Mouse (Mus musculus) forebrain, embryonic 12.5 days (tissue): ENCODE results near the gene Fto. TPM values are rescaled to one million over a fixed set of nuclear protein-coding genes. Genes with fewer than 3 reads are reported as not detected.

ENCODE experiments used
- ATAC-seq: fragments of 200-750 bp; cut with Nextera tagmentation; 2 replicates; pipeline ENCODE4 v1.8.0; 2017; ENCODE audit warnings: moderate TSS enrichment; ENCODE audit not compliant: low FRiP score
- H3K27ac ChIP-seq: fragments of 300-500 bp; sonication (generic); 2 replicates; pipeline ENCODE4 v1.5.1; 2016; ENCODE audit warnings: mild to moderate bottlenecking
- H3K27me3 ChIP-seq: fragments of 300-500 bp; sonication (generic); 2 replicates; pipeline ENCODE4 v1.6.1; 2016; ENCODE audit warnings: mild to moderate bottlenecking
- H3K36me3 ChIP-seq: fragments of 300-500 bp; sonication (generic); replicated peaks from 2 replicates; pipeline ENCODE4 v1.6.1; 2016; ENCODE audit warnings: mild to moderate bottlenecking
- H3K4me1 ChIP-seq: fragments of 300-500 bp; sonication (generic); 2 replicates; pipeline ENCODE4 v1.6.1; 2016
- H3K4me2 ChIP-seq: fragments of 300-500 bp; sonication (generic); 2 replicates; pipeline ENCODE4 v1.6.1; 2016; ENCODE audit warnings: mild to moderate bottlenecking, moderate library complexity
- H3K4me3 ChIP-seq: fragments of 300-500 bp; sonication (generic); replicated peaks from 2 replicates; pipeline ENCODE4 v1.5.1; 2016; ENCODE audit warnings: mild to moderate bottlenecking
- H3K9ac ChIP-seq: fragments of 300-500 bp; sonication (generic); 2 replicates; pipeline ENCODE4 v1.6.1; 2016; ENCODE audit warnings: mild to moderate bottlenecking
- H3K9me3 ChIP-seq: fragments of 300-500 bp; sonication (generic); 2 replicates; pipeline ENCODE4 v1.6.1; 2016
- WGBS: fragments of 180-500 bp; shearing (Covaris S2); methylation state at CpG from one replicate; pipeline ENCODE4 v1.1.7; 2016; 5-methylcytosine and 5-hydroxymethylcytosine counted together
- polyA plus RNA-seq: library from polyadenylated mRNA; unstranded; fragments of >200 nt; fragmentation: Nextera tagmentation; extraction: Ambion mirVana; gene quantifications from 2 replicates; pipeline ENCODE4 v1.2.1, GENCODE M21; 2016

Fto gene
- polyA plus RNA-seq, 1 experiment from 2014 or later, result 105 TPM

DNA sequence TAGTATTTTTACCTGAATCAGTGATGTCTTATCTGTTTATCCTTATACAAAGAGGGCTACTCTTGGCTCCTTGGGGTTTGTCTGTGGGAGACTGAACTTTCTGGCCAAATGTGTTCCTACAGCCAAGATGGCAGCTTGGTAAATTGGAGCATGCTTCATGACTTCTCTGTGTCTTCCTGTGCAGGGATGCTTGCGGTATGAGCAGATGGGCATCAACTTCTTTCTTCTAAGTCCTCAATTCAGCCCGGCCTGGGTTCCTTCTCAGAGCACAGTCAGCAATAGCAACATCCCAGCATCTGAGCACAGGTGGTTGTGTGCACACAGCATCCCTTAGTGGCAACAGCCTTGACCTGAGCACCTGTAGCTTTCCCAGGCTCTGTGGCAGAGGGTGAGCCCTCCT, 141.6 kb downstream of the Fto start:
- 92% methylated on average over 2 of the region's 2 CpGs for whole genome bisulfite sequencing
- H3K4me1 ChIP-seq, result no peaks in the 10 kb centered on the region

DNA sequence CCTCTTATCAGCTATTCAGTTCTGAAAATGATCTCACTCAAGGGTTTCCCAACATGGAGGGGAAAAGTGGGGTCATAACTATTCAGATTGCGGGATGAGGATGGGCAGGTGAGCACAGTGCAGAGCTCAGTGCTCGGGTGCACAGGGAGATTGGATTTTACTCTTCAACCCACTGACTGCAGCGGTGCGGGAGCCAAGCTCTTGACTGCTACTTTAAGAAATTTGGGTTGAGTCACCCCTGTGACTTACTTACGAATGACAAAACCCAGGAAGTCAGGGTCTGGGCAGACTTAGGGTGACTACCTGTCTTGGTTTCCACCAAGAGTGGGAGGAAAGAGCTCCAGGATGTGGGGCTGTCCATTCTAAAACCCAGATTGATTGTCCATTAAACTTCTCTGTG, 142.3 kb downstream of the Fto start:
- WGBS, result 92% methylated on average over 5 of the region's 5 CpGs
- Histone ChIP-seq H3K27me3 (no peaks in the 10 kb centered on the region), H3K9ac (no peak overlapping the region), H3K9me3 (no peaks in the 10 kb centered on the region), H3K4me2 (no peak overlapping the region), H3K4me1 (no peaks in the 10 kb centered on the region), H3K27ac (no peak overlapping the region), H3K4me3 (no peak overlapping the region), H3K36me3 (no peaks in the 10 kb centered on the region)
- no peak for ATAC-seq

More for the DNA sequence above, 141.6 kb downstream of the Fto start:
- Histone ChIP-seq H3K9me3 (no peaks in the 10 kb centered on the region), H3K4me2 (no peak overlapping the region), H3K9ac (no peak overlapping the region), H3K4me3 (no peak overlapping the region), H3K36me3 (no peaks in the 10 kb centered on the region), H3K27ac (no peak overlapping the region), H3K27me3 (no peaks in the 10 kb centered on the region)
- ATAC-seq, result no peak

DNA sequence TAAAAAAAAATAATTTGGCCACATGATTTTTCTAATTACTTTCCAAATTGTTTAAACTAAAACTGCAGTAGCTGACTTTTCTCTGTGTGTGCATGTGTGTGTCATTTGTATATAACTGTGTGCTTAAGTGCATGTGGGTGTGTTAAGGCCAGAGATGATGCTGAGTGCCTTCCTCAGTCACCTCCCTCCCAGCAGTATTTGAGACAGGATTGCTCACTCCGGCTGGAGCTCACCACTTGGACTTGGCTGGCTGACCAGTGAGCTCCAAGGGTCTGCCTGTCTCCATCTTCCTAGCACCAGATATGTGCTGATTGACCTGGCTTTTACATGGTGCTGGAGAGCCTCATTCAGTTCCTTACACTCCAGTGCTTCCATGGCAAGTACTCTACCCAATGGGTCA, 144.7 kb downstream of the Fto start:
- ATAC-seq, result no peak

DNA sequence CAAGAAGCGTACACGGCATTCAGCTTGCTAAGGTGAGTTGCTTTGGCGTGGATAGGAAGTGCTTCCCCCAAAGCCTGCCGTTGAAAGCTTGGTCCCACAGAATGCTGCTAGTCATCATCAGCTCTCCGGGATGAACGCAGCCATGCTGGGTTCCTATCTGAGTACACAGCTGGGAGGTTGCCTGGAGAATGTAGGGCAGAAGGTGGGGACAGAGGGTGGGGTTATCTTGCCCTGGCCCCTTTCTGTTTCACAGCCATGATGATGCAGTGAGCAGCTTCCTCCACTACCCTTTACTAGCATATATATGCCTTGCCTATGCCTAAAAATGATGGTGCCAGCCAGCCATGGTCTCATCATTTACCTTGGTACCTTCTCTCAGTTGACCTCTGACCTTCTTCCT, 147.6 kb downstream of the Fto start:
- no peak overlapping the region for H3K4me3 ChIP-seq
- no peaks in the 10 kb centered on the region for H3K36me3 ChIP-seq
- no peak for ATAC-seq
- no peaks in the 10 kb centered on the region for H3K27me3 ChIP-seq
- no peak overlapping the region for H3K9ac ChIP-seq
- no peaks in the 10 kb centered on the region for H3K9me3 ChIP-seq
- H3K4me1 ChIP-seq, result no peaks in the 10 kb centered on the region
- no peak overlapping the region for H3K4me2 ChIP-seq
- 93% methylated on average over 6 of the region's 6 CpGs for WGBS
- no peak overlapping the region for H3K27ac ChIP-seq

More for the DNA sequence above, 144.7 kb downstream of the Fto start:
- no peak overlapping the region for H3K4me2 ChIP-seq
- H3K27ac ChIP-seq, result no peak overlapping the region
- H3K9ac ChIP-seq, result no peak overlapping the region
- H3K4me1 ChIP-seq, result no peaks in the 10 kb centered on the region
- H3K36me3 ChIP-seq, result no peaks in the 10 kb centered on the region
- no peaks in the 10 kb centered on the region for H3K27me3 ChIP-seq
- no peaks in the 10 kb centered on the region for H3K9me3 ChIP-seq
- WGBS, result 83% methylated on average over 1 of the region's 1 CpGs
- H3K4me3 ChIP-seq, result no peak overlapping the region

DNA sequence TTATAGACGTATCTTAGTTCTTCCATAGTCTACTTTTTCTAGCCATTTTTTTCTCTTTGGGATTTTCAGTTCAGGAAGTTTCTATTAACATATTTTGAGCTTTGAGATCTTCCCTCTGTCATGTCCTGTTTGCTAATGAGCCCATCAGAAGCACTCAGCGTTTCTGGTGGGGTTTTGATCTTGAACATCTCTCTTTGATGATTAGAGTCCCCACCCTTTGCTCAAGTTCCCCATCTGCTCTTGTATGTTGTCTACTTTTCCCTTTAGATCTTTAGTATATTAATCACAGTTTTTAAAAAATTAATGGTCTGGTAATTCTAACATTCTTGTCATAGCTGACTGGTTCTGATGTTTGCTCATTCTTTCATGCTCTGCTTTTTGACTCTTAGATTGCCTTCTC, 150.4 kb downstream of the Fto start:
- H3K9ac ChIP-seq, result no peak overlapping the region
- H3K27me3 ChIP-seq, result no peaks in the 10 kb centered on the region
- H3K4me2 ChIP-seq, result no peak overlapping the region
- 85% methylated on average over 2 of the region's 2 CpGs for WGBS
- no peak overlapping the region for H3K4me3 ChIP-seq
- ATAC-seq, result no peak
- H3K9me3 ChIP-seq, result no peaks in the 10 kb centered on the region
- H3K36me3 ChIP-seq, result no peaks in the 10 kb centered on the region
- no peaks in the 10 kb centered on the region for H3K4me1 ChIP-seq
- H3K27ac ChIP-seq, result no peak overlapping the region

DNA sequence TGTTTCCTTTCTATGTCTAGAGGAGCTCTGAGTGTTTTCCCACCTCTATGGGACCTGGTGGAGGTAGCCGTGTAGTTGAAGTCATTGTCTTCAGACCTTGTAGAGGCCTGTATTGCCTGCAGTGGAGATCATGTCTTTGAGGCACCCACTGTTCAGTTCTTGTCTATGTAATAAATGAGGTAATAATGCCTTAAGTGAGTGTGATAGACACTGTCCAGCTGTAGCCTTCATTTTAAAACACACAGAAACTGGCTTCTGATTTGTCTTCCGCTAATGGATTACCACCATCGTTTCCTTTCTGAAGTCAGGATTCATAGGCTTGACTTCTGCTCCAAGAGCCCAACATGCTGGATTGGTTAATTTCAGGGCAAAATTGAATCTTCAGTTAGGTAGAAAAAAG, 154.1 kb downstream of the Fto start:
- Histone ChIP-seq H3K9ac (no peak overlapping the region), H3K4me2 (no peak overlapping the region), H3K36me3 (no peaks in the 10 kb centered on the region), H3K27me3 (no peaks in the 10 kb centered on the region), H3K4me1 (no peaks in the 10 kb centered on the region), H3K4me3 (no peak overlapping the region), H3K27ac (no peak overlapping the region), H3K9me3 (no peaks in the 10 kb centered on the region)
- 91% methylated on average over 3 of the region's 3 CpGs for WGBS
- ATAC-seq, result no peak

DNA sequence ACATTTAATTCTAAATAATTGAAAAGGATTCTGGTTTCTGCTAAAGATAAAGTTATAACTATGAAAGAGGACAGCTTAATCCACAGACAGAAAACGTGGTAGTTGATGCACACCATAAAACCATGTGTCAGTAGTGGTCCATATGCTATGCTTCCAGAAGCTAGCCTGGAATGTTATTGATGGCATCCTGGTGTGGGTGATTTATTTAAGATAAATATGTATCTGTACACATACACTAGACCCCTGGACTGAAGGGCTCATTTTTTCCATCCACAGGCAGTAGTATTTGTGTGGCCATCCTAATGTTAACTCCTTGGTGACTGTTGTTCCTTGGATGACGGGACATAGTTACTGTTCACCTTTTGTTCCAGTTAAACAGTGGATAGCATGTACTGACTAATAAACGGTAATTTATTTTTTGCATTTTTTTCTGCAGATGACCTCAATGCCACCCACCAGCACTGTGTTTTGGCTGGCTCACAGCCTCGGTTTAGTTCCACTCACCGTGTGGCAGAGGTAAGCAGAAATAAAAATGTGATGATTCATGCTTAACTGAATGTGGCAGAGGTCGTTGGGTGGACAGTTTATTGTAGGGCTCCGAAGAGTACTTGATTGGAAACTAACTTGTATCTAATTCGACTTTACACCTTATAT, 154.7 kb downstream of the Fto start:
- no peak overlapping the region for H3K9ac ChIP-seq
- H3K4me3 ChIP-seq, result no peak overlapping the region
- no peak for ATAC-seq
- H3K27me3 ChIP-seq, result no peaks in the 10 kb centered on the region
- no peak overlapping the region for H3K4me2 ChIP-seq
- H3K27ac ChIP-seq, result no peak overlapping the region
- 92% methylated on average over 8 of the region's 8 CpGs for WGBS
- no peaks in the 10 kb centered on the region for H3K9me3 ChIP-seq
- no peaks in the 10 kb centered on the region for H3K36me3 ChIP-seq
- H3K4me1 ChIP-seq, result no peaks in the 10 kb centered on the region

DNA sequence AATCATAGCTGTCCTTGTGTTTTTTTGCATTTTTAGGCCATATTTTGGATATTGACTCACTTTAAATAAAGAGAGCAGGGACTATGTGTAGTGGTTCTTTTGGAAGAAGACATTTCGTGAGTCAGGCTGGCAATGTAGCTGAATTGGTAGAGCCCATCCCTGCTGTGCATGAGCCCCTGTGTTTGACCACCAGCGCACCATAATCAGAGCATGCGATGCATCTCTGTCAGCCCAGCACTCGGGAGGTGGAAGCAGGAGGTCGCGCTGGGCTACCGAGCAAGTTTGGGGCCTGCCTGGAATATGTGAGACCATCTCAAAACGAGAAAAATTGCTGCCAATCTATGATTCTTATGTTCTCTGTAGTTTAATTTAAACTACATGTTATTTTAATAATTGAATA, 156.1 kb downstream of the Fto start:
- WGBS, result 94% methylated on average over 8 of the region's 8 CpGs
- Histone ChIP-seq H3K4me2 (no peak overlapping the region), H3K4me3 (no peak overlapping the region), H3K4me1 (no peaks in the 10 kb centered on the region), H3K36me3 (0 out of 2 replicates have a peak, but pooled peaks cover 2% of the 10 kb centered on the region), H3K27me3 (no peaks in the 10 kb centered on the region), H3K27ac (no peak overlapping the region), H3K9me3 (no peaks in the 10 kb centered on the region), H3K9ac (no peak overlapping the region)
- ATAC-seq, result no peak

DNA sequence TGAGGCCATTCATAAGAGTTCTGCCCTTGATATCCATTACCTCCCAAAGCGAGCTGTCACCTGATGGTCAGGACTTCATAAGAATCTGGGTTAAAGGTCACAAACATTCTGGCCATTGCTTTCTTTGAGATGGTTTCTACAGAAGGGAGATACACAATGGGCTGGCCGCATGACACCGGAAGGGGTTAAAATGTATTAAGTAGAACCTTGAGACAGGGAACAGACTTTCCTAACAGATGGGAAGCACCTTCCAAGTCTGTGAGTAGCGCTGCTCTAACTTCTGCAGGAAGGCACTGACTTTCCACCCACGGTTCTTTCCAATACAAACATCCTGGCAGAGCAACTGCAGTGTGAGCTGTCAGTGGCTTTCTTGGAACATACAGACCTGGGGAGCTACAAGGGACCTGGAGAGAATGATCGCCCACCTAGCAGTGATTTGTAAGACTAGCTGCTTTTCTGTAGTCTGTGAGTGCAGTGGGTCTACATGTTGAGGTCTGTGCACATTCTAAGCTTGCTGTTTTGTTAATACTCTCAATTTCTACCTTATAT, 161.5 kb downstream of the Fto start:
- Histone ChIP-seq H3K4me2 (no peak overlapping the region), H3K4me3 (no peak overlapping the region), H3K36me3 (peaks cover 16% of the 10 kb centered on the region; the same call in 1 of the 2 replicates), H3K9ac (no peak overlapping the region), H3K9me3 (no peaks in the 10 kb centered on the region), H3K27ac (no peak overlapping the region), H3K4me1 (no peaks in the 10 kb centered on the region), H3K27me3 (no peaks in the 10 kb centered on the region)
- WGBS, result 94% methylated on average over 6 of the region's 6 CpGs
- ATAC-seq, result no peak

DNA sequence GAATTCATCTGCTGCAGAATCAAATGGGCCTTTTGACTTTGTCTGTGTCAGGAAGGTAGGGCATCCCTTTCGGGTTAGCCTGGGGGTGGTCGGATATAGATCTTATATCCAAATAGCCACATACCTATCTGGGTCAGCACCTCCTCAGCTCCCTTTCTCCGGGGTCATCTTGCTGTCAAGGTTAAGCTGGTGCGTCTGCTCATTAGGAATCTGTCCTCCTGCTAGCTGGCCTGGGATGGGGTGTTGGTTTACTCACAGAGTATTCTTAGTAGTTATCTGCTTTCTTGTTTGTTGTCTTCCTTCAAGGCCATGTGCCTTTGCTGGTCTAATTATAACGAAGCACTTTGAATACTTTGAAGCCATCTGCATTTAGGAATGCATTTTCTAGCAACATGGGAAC, 163.7 kb downstream of the Fto start:
- H3K4me2 ChIP-seq, result no peak overlapping the region
- H3K4me3 ChIP-seq, result no peak overlapping the region
- 89% methylated on average over 5 of the region's 5 CpGs for WGBS
- H3K9ac ChIP-seq, result no peak overlapping the region
- no peak overlapping the region for H3K27ac ChIP-seq
- H3K27me3 ChIP-seq, result no peaks in the 10 kb centered on the region
- H3K36me3 ChIP-seq, result peaks cover 16% of the 10 kb centered on the region; the same call in 1 of the 2 replicates
- H3K9me3 ChIP-seq, result no peaks in the 10 kb centered on the region
- H3K4me1 ChIP-seq, result no peaks in the 10 kb centered on the region
- ATAC-seq, result no peak

DNA sequence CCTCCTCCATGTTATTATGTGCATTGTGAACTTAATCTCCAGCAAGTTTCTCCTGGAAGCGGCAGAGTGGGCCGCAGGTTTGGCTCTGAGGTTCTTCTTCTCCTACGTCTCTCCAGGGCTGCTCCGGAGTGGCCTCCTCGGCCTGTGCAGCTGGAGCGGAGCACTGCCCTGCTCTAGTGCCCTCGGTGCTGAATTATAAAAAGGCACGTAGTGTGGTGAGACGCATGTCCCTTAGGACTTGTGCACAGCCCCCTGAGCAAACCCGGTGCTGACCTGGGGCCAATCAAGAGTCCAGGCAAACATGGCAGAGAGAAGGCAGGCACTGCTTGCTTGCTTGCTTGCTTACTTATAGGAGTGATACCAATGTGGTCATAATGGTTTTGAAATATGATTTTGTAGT, 164.1 kb downstream of the Fto start:
- Histone ChIP-seq H3K36me3 (peaks cover 16% of the 10 kb centered on the region; the same call in 1 of the 2 replicates), H3K4me1 (0 out of 2 replicates have a peak, but pooled peaks cover under 1% of the 10 kb centered on the region), H3K27me3 (no peaks in the 10 kb centered on the region), H3K9ac (no peak overlapping the region), H3K27ac (no peak overlapping the region), H3K4me2 (no peak overlapping the region), H3K9me3 (no peaks in the 10 kb centered on the region), H3K4me3 (no peak overlapping the region)
- ATAC-seq, result no peak
- 91% methylated on average over 10 of the region's 10 CpGs for WGBS

DNA sequence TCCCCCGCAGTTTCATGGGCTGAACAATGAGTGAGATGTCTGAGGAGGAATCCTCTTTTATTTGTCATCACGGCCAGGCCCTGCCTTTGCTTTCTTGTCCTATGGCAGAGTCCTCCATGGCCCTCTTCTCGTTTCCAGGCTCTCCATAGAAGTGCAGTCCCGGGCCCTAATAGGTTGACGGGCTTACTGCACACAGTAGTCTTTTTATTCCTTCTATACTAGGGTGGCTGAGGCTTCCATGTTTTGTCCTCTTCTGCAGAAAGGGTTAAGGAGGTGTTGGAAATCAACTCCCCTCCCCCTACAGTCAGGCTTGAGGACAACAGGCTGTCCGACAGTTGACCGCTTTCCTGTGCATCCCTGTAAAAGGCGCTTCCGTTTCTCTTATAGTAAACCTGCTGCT, 169.2 kb downstream of the Fto start:
- H3K9me3 ChIP-seq, result no peaks in the 10 kb centered on the region
- H3K27ac ChIP-seq, result no peak overlapping the region
- ATAC-seq, result no peak
- H3K4me2 ChIP-seq, result no peak overlapping the region
- no peak overlapping the region for H3K4me3 ChIP-seq
- WGBS, result 66% methylated on average over 9 of the region's 9 CpGs
- no peak overlapping the region for H3K9ac ChIP-seq
- no peaks in the 10 kb centered on the region; the same call in 1 of the 2 replicates for H3K36me3 ChIP-seq
- 0 out of 2 replicates have a peak, but pooled peaks cover 4% of the 10 kb centered on the region for H3K4me1 ChIP-seq
- peaks cover 3% of the 10 kb centered on the region; the same call in 1 of the 2 replicates for H3K27me3 ChIP-seq

DNA sequence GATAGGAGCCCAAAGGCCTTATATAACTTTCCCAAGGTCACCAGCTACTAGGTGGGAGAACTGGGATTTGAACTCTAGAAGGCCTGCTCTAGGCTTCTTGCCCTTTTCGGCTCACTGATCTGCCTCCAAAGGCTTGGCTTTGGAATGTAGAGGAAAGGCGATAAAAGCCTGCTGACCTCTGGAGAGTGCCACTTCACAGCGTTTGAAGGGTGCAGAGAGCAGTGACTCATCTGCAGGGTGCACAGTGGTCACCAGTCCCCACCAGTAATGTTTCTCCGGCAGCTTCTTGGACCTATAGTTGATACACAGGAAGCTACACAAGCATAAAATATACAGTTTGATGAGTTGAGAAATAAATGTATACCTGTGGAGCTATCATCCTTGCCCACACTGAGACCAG, 173.1 kb downstream of the Fto start:
- Histone ChIP-seq H3K4me3 (no peak overlapping the region), H3K36me3 (no peaks in the 10 kb centered on the region; the same call in 1 of the 2 replicates), H3K9ac (no peak overlapping the region), H3K9me3 (no peaks in the 10 kb centered on the region), H3K27ac (no peak overlapping the region), H3K27me3 (peaks cover 15% of the 10 kb centered on the region; the same call in 1 of the 2 replicates), H3K4me2 (no peak overlapping the region), H3K4me1 (peaks cover 30% of the 10 kb centered on the region; the same call in 1 of the 2 replicates)
- WGBS, result 88% methylated on average over 4 of the region's 4 CpGs
- ATAC-seq, result no peak
